Mouse (Mus musculus): Measurements from ENCODE around the gene March7. TPM values are rescaled to one million over a fixed set of nuclear protein-coding genes. Genes with fewer than 3 reads are reported as not detected.
A peak's percentile ranks its signal among the peaks of the same experiment; 100 is the strongest.

The March7 gene
- polyA plus RNA-seq, 1 experiment from 2014 or later: 82.0 TPM

DNA sequence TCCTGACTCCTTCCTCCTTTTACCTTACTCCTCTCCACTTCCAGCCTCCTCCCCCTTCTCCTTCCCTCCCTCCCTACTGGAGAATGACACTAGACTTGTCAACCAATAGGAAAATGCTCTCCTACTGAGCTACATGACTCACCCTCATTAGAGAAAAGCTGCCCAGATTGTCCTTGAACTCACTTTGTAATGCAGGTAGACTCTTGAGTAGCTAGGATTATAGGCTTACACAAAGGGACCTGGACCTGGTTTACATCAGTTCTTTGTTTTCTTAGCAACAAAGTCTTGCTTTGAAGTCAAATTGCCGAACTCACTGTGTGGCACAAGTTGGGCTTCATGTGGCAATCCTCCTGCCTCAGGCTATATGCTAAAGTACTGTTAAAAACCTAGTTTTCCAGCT lies 12.8 kb upstream of the March7 start:
- Histone ChIP-seq H3K27ac (replicated peaks) (no peak overlapping the region), H3K9me3 (no peaks in the 10 kb centered on the region), H3K4me2 (no peak overlapping the region), H3K4me3 (no peak overlapping the region), H3K36me3 (no peaks in the 10 kb centered on the region), H3K27me3 (peaks cover 14% of the 10 kb centered on the region), H3K4me1 (replicated peaks) (no peaks in the 10 kb centered on the region), H3K9ac (no peak overlapping the region)
- WGBS: 59% methylated on average over 1 of the region's 1 CpGs
- ATAC-seq (ENCODE audit: low read depth): no peak

DNA sequence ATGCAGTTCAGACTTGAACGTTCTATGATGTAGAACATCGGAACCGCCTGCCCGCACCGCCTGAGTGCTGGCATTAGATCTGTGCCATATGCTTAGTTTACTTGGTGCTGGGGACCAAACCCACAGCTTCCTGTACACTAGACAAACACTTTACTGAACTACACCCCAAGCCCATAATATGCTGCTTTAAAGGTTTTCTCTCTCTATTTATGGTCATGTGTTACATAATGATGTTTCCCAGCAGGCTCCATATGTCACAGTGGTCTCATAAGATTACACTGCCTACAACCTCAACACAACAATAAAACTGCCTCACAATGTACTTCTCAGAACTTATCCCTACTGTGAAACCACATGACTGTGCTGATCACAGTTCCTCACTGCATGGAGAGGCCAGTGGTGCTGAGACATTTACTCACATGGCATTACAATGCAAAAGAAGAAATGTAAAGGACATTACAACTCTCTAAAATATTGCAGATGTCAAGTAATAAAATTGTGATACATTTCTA lies 9.6 kb upstream of the March7 start:
- peaks cover 43% of the 10 kb centered on the region for H3K27me3 ChIP-seq
- no peak overlapping the region for H3K9ac ChIP-seq
- peaks cover 7% of the 10 kb centered on the region for H3K36me3 ChIP-seq
- H3K4me1 ChIP-seq (replicated peaks): no peaks in the 10 kb centered on the region
- no peak overlapping the region for H3K27ac ChIP-seq (replicated peaks)
- 97% methylated on average over 5 of the region's 5 CpGs for WGBS
- H3K9me3 ChIP-seq: no peaks in the 10 kb centered on the region
- no peak overlapping the region for H3K4me2 ChIP-seq
- no peak overlapping the region for H3K4me3 ChIP-seq
- no peak for ATAC-seq (ENCODE audit: low read depth)

DNA sequence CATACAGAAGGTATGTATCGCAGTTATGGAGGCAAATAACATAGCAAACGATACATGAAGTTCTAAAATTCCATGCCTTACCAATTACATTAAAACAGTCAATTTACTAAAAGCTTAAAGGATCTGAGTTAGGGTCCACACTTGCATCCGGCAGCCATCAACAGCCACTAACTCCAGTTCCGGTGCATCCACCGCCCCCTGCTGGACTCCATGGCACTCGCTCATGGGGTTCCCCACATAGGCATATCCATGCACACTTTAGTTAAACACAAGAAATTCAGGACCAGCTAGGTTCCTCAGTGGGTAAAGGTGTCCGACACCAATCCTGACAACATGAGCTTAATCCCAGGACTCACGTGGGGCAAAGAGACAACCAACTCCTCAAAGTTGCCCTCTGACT lies 9.0 kb upstream of the March7 start:
- no peak overlapping the region for H3K4me2 ChIP-seq
- ATAC-seq (ENCODE audit: low read depth): no peak

DNA sequence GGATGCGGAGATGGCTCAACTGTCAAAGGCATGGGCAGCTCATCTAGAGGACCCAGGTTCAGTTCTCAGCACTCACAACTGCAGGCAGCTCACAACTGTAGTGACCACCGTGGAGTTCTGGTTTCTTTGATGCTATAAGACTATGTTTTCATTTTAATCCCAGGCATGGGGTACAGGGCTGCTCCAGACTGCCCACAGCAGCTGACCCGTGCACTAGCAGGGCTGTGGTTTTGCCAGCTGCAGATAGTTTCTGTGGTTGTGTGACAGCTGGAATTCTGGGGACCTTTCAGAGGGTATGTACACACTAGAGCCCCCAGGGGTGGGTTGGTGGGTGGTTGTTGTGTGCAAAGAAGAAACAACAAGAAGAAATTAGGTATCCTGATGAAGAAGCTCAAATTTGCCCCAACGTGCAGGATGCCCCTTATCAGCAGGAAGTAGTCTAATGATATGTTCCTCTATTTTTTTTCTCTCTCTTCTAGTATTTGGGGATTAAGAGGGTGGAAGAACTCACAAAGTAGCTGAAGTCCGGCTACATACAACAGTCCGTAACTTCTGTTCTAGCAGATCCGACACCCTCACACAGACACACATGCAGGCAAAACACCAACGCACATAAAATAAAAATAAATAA lies 6.7 kb upstream of the March7 start:
- peaks cover 63% of the 10 kb centered on the region for H3K27me3 ChIP-seq
- WGBS: 92% methylated on average over 8 of the region's 8 CpGs
- no peak overlapping the region for H3K4me3 ChIP-seq
- H3K4me1 ChIP-seq (replicated peaks): peaks cover 11% of the 10 kb centered on the region
- H3K4me2 ChIP-seq: no peak overlapping the region
- no peak for ATAC-seq (ENCODE audit: low read depth)
- no peak overlapping the region for H3K9ac ChIP-seq
- no peaks in the 10 kb centered on the region for H3K9me3 ChIP-seq
- H3K36me3 ChIP-seq: peaks cover 8% of the 10 kb centered on the region
- no peak overlapping the region for H3K27ac ChIP-seq (replicated peaks)

More for the DNA sequence above, 9.0 kb upstream of the March7 start:
- Histone ChIP-seq H3K4me1 (replicated peaks) (0 out of 2 replicates have a peak, but pooled peaks cover 2% of the 10 kb centered on the region), H3K4me3 (no peak overlapping the region), H3K27ac (replicated peaks) (no peak overlapping the region), H3K9me3 (no peaks in the 10 kb centered on the region), H3K27me3 (peaks cover 49% of the 10 kb centered on the region), H3K9ac (no peak overlapping the region), H3K36me3 (peaks cover 8% of the 10 kb centered on the region)
- 53% methylated on average over 8 of the region's 8 CpGs for WGBS

DNA sequence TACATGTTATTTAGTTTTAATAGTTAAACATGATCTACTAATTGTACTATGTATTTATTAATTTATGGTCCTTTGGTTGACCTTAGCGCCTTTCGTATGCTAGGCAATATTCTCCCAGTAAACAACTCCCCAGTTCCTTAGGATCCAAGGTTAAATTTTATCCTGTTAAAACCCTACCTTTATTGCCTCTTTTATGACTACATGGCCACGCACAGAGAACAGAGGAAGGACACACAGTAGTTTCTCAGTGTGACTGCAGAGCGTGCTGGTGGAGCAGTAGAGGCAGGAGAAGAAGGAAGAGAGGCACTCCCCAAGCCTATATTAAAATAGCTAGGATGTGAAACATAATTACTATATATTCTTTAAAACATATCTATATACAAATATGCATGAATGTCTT lies 6.0 kb upstream of the March7 start:
- Histone ChIP-seq H3K4me3 (no peak overlapping the region), H3K36me3 (peaks cover 8% of the 10 kb centered on the region), H3K27me3 (peaks cover 66% of the 10 kb centered on the region), H3K9ac (no peak overlapping the region), H3K4me1 (replicated peaks) (peaks cover 15% of the 10 kb centered on the region), H3K4me2 (no peak overlapping the region), H3K9me3 (no peaks in the 10 kb centered on the region), H3K27ac (replicated peaks) (no peak overlapping the region)
- WGBS: 84% methylated on average over 4 of the region's 4 CpGs
- ATAC-seq (ENCODE audit: low read depth): no peak

DNA sequence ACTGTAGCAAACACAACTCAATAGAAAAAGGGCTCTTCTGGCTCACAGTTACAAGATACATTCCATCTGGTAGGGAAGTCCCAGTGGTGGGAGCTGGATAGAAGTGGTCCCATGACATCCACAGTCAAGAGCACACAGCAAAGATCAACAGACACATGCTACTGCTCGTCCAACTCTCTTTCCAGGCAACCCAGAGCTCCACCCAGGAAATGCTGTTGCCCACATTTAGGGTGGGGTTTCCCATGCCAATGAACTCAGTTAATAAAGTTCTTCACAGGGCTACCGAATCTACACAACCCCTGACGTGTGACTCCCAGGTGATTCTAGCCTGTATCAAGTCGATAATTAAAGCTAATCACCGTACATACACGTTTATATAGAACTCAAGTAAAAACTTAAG lies 5.5 kb upstream of the March7 start:
- Histone ChIP-seq H3K9me3 (no peaks in the 10 kb centered on the region), H3K4me1 (replicated peaks) (peaks cover 15% of the 10 kb centered on the region), H3K4me3 (no peak overlapping the region), H3K36me3 (peaks cover 8% of the 10 kb centered on the region), H3K4me2 (no peak overlapping the region), H3K27ac (replicated peaks) (no peak overlapping the region), H3K9ac (no peak overlapping the region), H3K27me3 (peaks cover 64% of the 10 kb centered on the region)
- no peak for ATAC-seq (ENCODE audit: low read depth)
- 88% methylated on average over 6 of the region's 6 CpGs for WGBS

DNA sequence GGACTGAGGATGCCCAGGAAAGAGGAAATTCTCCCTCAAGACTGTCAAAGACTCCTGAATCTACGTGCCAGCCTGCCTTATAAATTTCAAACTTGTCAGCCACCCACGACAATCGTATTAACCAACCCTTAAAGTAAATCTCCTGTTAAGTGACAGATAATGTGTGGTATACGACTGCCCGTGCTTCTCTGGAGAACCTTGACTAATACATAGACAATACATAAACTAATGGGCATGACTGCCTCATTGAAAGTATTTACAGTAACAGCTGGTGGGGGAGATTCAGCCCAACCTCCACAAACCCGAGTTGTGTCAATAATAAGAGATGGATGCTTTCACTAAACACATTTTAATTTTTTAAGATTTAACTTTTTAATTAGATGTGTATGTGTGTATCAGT lies 3.9 kb upstream of the March7 start:
- Histone ChIP-seq H3K9me3 (no peaks in the 10 kb centered on the region), H3K4me1 (replicated peaks) (peaks cover 17% of the 10 kb centered on the region), H3K27ac (replicated peaks) (no peak overlapping the region), H3K27me3 (peaks cover 60% of the 10 kb centered on the region), H3K4me3 (no peak overlapping the region), H3K9ac (no peak overlapping the region), H3K36me3 (peaks cover 8% of the 10 kb centered on the region), H3K4me2 (no peak overlapping the region)
- no peak for ATAC-seq (ENCODE audit: low read depth)
- WGBS: 22% methylated on average over 6 of the region's 6 CpGs

DNA sequence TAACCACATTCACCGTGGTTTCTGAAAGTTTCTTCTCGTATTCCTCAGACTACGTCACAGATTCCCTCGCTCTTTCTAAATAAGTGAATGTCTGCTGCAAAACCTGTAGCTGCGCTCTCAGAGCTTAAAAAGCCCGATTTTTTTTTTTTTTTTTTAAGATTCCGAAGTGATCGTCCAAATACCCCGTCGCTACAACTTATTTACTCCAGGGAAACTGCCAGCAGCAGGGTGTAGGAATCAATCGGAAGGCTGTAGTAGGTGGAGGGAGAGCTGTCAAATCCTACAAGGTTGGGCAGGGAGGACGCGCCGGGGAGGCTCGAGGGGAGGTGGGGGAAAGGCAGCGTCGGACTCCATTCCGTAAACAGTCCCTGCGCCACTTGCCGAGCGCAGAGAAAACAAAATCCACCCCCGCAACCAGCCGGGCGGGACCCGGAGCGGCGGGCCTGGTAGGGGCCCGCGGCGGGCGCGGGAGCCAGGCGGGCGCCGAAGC lies 520 bp upstream of the March7 start:
- Histone ChIP-seq H3K27me3 (peaks cover 34% of the 10 kb centered on the region), H3K27ac (replicated peaks) (peak overlapping the region; percentile 96), H3K4me1 (replicated peaks) (peaks cover 46% of the 10 kb centered on the region), H3K9me3 (no peaks in the 10 kb centered on the region), H3K36me3 (peaks cover 8% of the 10 kb centered on the region), H3K9ac (peak overlapping the region; percentile 98), H3K4me2 (peak overlapping the region; percentile 60), H3K4me3 (peak overlapping the region; percentile 78)
- peak; percentile 54 for ATAC-seq (ENCODE audit: low read depth)
- WGBS: under 1% methylated on average over 27 of the region's 35 CpGs

DNA sequence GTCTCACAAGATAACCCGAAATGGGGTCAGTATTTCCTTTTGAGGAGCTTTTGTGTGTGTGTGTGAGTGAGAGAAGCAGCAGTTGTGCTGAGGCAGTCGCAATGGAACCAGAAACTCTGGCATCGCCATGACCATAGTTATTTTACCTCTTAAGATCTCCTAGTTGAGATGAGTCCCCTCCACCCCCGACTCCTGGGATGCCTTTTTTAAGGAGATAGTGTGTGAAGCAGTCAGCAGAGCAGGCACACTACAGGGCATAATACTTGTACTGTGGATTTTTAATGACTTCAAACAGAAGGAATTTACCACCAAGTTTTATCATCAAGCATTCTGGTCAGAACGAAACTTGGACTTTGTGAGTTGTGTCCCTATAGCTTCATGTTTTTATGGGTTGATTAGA lies 1.1 kb downstream of the March7 start:
- Histone ChIP-seq H3K27me3 (peaks cover 18% of the 10 kb centered on the region), H3K4me2 (peak overlapping the region; percentile 84), H3K27ac (replicated peaks) (no peak overlapping the region), H3K4me3 (peak overlapping the region; percentile 78), H3K36me3 (peaks cover under 1% of the 10 kb centered on the region; the same call in 1 of the 2 replicates), H3K9me3 (no peaks in the 10 kb centered on the region), H3K9ac (peak overlapping the region; percentile 98), H3K4me1 (replicated peaks) (peaks cover 53% of the 10 kb centered on the region)
- 23% methylated on average over 5 of the region's 5 CpGs for WGBS
- ATAC-seq (ENCODE audit: low read depth): no peak

DNA sequence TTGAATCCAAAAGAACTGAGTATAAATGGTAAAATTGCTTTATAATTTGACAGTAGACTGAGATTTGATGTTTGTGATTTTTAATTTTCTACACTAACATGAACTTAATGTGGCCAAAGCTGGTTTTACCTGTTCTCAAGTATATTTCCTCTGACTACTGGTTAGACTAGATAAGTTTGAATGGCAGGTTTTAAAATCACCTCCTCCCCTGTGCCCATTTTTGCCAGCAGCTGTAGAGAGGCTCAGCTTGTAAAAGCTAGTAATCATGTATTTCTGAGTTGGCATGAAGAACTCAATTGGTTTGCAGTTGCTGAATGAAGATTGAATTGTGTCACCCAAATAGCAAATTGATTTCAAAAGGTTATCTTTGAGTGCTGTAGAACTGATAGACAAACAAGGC lies 2.8 kb downstream of the March7 start:
- Histone ChIP-seq H3K4me2 (no peak overlapping the region), H3K27ac (replicated peaks) (no peak overlapping the region), H3K9me3 (no peaks in the 10 kb centered on the region), H3K4me1 (replicated peaks) (peaks cover 62% of the 10 kb centered on the region), H3K27me3 (peaks cover 10% of the 10 kb centered on the region), H3K9ac (no peak overlapping the region), H3K4me3 (no peak overlapping the region), H3K36me3 (peaks cover 5% of the 10 kb centered on the region)
- ATAC-seq (ENCODE audit: low read depth): no peak

DNA sequence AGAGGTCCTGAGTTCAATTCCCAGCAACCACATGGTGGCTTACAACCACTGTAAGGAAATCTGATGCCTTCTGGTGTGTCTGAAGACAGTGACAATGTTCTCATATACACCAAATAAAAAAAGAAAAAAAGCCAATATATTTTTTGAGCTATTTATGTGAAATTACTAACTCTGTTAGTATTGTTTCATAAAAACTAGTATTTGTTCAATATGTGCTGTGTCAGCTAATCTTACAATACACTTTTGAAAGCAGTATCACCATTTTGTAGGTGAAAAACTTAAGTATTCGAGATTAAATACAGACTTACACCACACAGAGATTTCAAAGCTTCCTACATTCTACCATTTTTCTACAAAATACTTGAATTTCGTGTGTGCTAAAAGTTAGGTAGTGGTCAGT lies 5.0 kb downstream of the March7 start:
- Histone ChIP-seq H3K4me2 (no peak overlapping the region), H3K4me1 (replicated peaks) (peaks cover 57% of the 10 kb centered on the region), H3K9me3 (no peaks in the 10 kb centered on the region), H3K4me3 (no peak overlapping the region), H3K36me3 (peaks cover 5% of the 10 kb centered on the region), H3K27me3 (no peaks in the 10 kb centered on the region), H3K27ac (replicated peaks) (no peak overlapping the region), H3K9ac (no peak overlapping the region)
- WGBS: 98% methylated on average over 2 of the region's 2 CpGs
- ATAC-seq (ENCODE audit: low read depth): no peak

DNA sequence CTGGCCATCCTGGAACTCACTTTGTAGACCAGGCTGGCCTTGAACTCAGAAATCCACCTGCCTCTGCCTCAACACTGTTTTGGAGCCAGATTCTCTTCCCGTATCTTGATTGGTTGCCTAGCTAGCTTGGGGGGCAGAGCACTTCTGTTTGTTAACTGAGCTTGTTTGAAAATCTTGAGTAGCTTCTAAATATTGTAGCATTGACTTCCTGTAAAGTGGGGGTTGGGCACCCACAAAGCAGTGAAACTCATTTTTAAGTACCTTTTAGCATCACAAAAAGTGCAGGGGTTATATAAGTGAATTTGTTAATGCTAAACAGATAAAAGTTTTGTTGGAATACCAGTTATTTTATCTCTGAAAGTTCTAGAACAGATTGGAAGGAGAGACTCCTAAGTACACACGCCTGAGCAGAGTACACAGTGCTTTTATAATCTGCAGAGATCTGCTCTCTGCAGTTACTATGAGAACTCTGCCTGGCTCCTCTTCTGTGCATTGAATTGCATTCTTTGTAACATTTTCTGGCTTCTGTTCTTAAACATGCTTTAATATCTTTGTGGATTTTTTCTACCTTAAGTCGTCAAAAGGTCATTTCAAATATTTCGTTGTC lies 7.0 kb downstream of the March7 start:
- Histone ChIP-seq H3K4me1 (replicated peaks) (peaks cover 55% of the 10 kb centered on the region), H3K9me3 (no peaks in the 10 kb centered on the region), H3K36me3 (peaks cover 5% of the 10 kb centered on the region), H3K27ac (replicated peaks) (no peak overlapping the region), H3K4me3 (no peak overlapping the region), H3K4me2 (no peak overlapping the region), H3K9ac (no peak overlapping the region), H3K27me3 (no peaks in the 10 kb centered on the region)
- ATAC-seq (ENCODE audit: low read depth): no peak
- WGBS: 91% methylated on average over 4 of the region's 4 CpGs
